Mouse (Mus musculus) liver, adult 2 months (tissue): ENCODE measurements at regions not wholly inside any gene's neighbourhood (a gene's known extent, or its start where the extent isn't known, plus 50 kb on each side); places are given as distances from the start of the nearest gene placed in this dataset.

ENCODE experiments used
- CTCF ChIP-seq: fragments of 200-500 bp; IDR thresholded peaks from 2 replicates; pipeline ENCODE4 v1.5.1; 2011; ENCODE audit warnings: low read depth, low read length, control low read depth
- POLR2A ChIP-seq: fragments of 200-500 bp; IDR thresholded peaks from 2 replicates; pipeline ENCODE4 v1.6.1; 2011; ENCODE audit warnings: low read length, control low read depth; ENCODE audit not compliant: insufficient read depth; ENCODE audit errors: extremely low read depth

DNA sequence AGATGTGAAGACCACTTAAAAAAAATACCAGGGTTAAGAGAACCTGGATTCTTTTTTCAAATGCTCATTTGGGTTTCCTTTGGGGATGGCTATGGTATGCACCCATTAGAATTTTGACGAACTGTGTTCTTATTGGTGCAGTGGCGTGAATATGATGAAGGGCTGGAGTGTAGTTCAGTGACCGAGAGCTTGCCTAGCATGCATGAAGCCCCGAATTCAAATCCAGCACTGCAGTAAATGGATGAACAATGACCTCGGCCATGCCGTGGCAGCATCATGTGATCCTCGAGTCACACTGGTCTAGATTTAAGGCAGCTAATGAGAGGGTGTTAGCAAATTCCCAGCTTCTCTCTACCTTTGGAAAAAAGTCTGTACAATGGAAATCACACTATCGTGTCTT lies 286.4 kb upstream of the Ubash3b start:
- TF ChIP-seq CTCF (no peak), POLR2A (no peak)
